Mouse (Mus musculus): ENCODE measurements around the gene C1s2. TPM values are rescaled to one million over a fixed set of nuclear protein-coding genes. Genes with fewer than 3 reads are reported as not detected.
"Not testable (repeated sequence)": the region's sequence is repeated elsewhere in the genome, so short reads cannot be mapped to it uniquely, and the experiment has no call there.

Gene C1s2
- polyA plus RNA-seq, 1 experiment from 2014 or later = 0.10 TPM

DNA sequence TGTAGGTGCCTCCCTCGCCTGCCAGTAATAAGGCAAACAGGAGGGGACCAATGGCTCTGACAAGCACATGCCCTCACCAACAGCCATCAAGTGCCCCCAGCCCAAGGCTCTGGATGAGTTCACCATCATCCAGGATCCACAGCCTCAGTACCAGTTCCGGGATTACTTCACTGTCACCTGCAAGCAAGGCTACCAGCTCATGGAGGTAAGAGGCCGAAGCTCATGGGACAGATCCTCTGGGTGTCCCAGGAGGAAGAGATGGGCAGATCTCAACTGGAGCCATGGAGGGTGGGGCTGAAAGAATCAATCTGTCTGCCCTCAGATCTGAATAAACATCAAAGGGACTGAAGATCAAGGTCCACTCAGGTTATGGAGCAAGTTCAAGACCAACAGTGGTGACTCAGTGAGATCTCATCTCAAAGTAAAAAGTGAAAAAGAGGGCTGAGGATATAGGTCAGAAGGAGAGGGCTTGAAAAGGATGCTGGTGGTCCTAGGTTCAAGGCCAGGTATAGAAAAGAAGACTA, 60.7 kb downstream of the C1s2 start:
- WGBS = 83% methylated on average over 3 of the region's 3 CpGs
- ATAC-seq = not testable (repeated sequence)

More for the DNA sequence above, 60.7 kb downstream of the C1s2 start:
- H3K4me3 ChIP-seq (ENCODE audit: low read depth, low read length); H3K4me2 ChIP-seq (ENCODE audit: low read length); H3K9me3 ChIP-seq (replicated peaks; ENCODE audit: control insufficient read depth, low read length); H3K9ac ChIP-seq (ENCODE audit: low read length); H3K36me3 ChIP-seq (ENCODE audit: control insufficient read depth, insufficient read depth, low read length); H3K27ac ChIP-seq (ENCODE audit: low read depth, low read length); H3K4me1 ChIP-seq (ENCODE audit: control insufficient read depth, insufficient read depth, low read length); H3K27me3 ChIP-seq (replicated peaks; ENCODE audit: control insufficient read depth, insufficient read depth, low read length); DNase-seq (ENCODE audit: low spot score): not testable (repeated sequence)

Other genes starting within 250 kb of the C1s2 start
- 55.9 and 63.2 TPM in 2 replicates for gene Pex5, start 221.0 kb downstream of the C1s2 start, polyA plus RNA-seq (2014; fragmentation: Nextera tagmentation; extraction: Ambion mirVana)
- 34.1 and 48.7 TPM in 2 replicates for gene Clstn3, start 171.3 kb downstream of the C1s2 start, polyA plus RNA-seq (2014; fragmentation: Nextera tagmentation; extraction: Ambion mirVana)
- 0.17 and 0.27 TPM in 2 replicates for gene C1rl, start 143.0 kb downstream of the C1s2 start, polyA plus RNA-seq (2014; fragmentation: Nextera tagmentation; extraction: Ambion mirVana)
- 0.19 and 0.24 TPM in 2 replicates for gene C1ra, start 123.7 kb downstream of the C1s2 start, polyA plus RNA-seq (2014; fragmentation: Nextera tagmentation; extraction: Ambion mirVana)
- gene C1s1, start 93.7 kb downstream of the C1s2 start, polyA plus RNA-seq (2014; fragmentation: Nextera tagmentation; extraction: Ambion mirVana) = 0.39 and 0.70 TPM in 2 replicates
- not detected in 2 replicates for gene C1rb, start 65.8 kb downstream of the C1s2 start, polyA plus RNA-seq (2014; fragmentation: Nextera tagmentation; extraction: Ambion mirVana)
- gene Lpcat3, start 26.9 kb upstream of the C1s2 start, polyA plus RNA-seq (2014; fragmentation: Nextera tagmentation; extraction: Ambion mirVana) = 33.4 and 38.7 TPM in 2 replicates
- gene Emg1, start 76.1 kb upstream of the C1s2 start, polyA plus RNA-seq (2014; fragmentation: Nextera tagmentation; extraction: Ambion mirVana) = 166 and 186 TPM in 2 replicates
- gene Phb2, start 76.3 kb upstream of the C1s2 start, polyA plus RNA-seq (2014; fragmentation: Nextera tagmentation; extraction: Ambion mirVana) = 237 and 245 TPM in 2 replicates
- gene Ptpn6, start 102.6 kb upstream of the C1s2 start, polyA plus RNA-seq (2014; fragmentation: Nextera tagmentation; extraction: Ambion mirVana) = 4.7 TPM in 2 replicates
- 722 and 848 TPM in 2 replicates for gene Grcc10, start 105.3 kb upstream of the C1s2 start, polyA plus RNA-seq (2014; fragmentation: Nextera tagmentation; extraction: Ambion mirVana)
- gene Gm45234, start 119.9 kb upstream of the C1s2 start, polyA plus RNA-seq (2014; fragmentation: Nextera tagmentation; extraction: Ambion mirVana) = not detected in 2 replicates
- 12.2 and 16.6 TPM in 2 replicates for gene Atn1, start 120.4 kb upstream of the C1s2 start, polyA plus RNA-seq (2014; fragmentation: Nextera tagmentation; extraction: Ambion mirVana)
- 34.6 and 49.5 TPM in 2 replicates for gene Eno2, start 133.6 kb upstream of the C1s2 start, polyA plus RNA-seq (2014; fragmentation: Nextera tagmentation; extraction: Ambion mirVana)
- 3.4 and 3.5 TPM in 2 replicates for gene Lrrc23, start 143.6 kb upstream of the C1s2 start, polyA plus RNA-seq (2014; fragmentation: Nextera tagmentation; extraction: Ambion mirVana)
- 4.7 and 5.3 TPM in 2 replicates for gene Spsb2, start 172.6 kb upstream of the C1s2 start, polyA plus RNA-seq (2014; fragmentation: Nextera tagmentation; extraction: Ambion mirVana)
- gene Tpi1, start 178.2 kb upstream of the C1s2 start, polyA plus RNA-seq (2014; fragmentation: Nextera tagmentation; extraction: Ambion mirVana) = 417 and 461 TPM in 2 replicates
- 154 and 174 TPM in 2 replicates for gene Usp5, start 193.4 kb upstream of the C1s2 start, polyA plus RNA-seq (2014; fragmentation: Nextera tagmentation; extraction: Ambion mirVana)
- gene Cdca3, start 193.5 kb upstream of the C1s2 start, polyA plus RNA-seq (2014; fragmentation: Nextera tagmentation; extraction: Ambion mirVana) = 107 and 139 TPM in 2 replicates
- 0.54 and 0.89 TPM in 2 replicates for gene Gnb3, start 204.2 kb upstream of the C1s2 start, polyA plus RNA-seq (2014; fragmentation: Nextera tagmentation; extraction: Ambion mirVana)
- 6.2 and 10.1 TPM in 2 replicates for gene P3h3, start 221.7 kb upstream of the C1s2 start, polyA plus RNA-seq (2014; fragmentation: Nextera tagmentation; extraction: Ambion mirVana)
- 11.0 and 13.0 TPM in 2 replicates for gene Gpr162, start 227.9 kb upstream of the C1s2 start, polyA plus RNA-seq (2014; fragmentation: Nextera tagmentation; extraction: Ambion mirVana)